Mouse (Mus musculus): ENCODE measurements around the gene Tpsg1.

Gene Tpsg1

GRCm38 (mm10) chr17:25368973-25369372 lies at the start of gene Tpsg1:
Tpsg1 (plus strand) TSS chr17:25369273.
- DNase-seq (ENCODE audit: low spot score), result no peak

GRCm38 (mm10) chr17:25320819-25321218 lies 48.3 kb upstream of the Tpsg1 start:
- no peak for DNase-seq (ENCODE audit: low spot score)

DNA sequence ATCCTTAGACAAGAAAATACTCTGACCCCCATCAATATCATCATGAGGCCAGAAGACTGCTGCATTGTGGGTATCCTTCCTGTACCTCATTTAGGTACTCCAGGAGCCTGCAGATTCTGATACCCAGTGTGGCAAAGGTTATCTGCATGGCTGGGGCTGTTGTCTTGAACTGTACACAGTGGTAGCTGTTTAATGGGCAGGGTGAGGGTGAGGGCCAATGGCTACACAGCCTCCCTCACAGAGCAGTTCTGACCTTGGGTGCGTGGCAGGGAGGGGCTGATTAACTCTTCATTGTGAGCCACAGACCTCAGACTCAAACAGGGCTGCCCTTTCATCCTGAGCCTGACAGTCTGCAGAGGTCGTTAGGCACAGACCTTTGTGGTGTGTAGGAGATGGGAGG lies 46.1 kb upstream of the Tpsg1 start:
- no peak for DNase-seq (ENCODE audit: low spot score)

DNA sequence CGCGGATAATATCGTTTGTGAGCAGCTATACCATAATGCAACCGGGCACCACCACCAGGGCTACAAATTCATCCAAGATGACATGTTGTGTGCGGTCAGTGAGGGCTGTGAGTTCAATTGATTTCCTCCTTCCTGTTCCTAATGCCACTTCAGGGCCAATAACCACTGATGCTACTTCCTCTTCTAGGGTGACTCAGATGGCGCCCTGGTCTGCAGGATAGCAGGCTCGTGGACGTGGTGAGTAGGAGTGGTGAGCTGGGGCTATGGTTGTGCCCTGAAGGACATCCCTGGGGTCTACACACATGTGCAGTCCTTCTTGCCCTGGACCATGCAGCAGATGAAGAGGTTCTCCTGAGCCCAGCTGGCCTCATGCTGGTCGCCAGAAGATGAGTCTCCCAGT lies 36.8 kb upstream of the Tpsg1 start:
- no peak for DNase-seq (ENCODE audit: low spot score)

GRCm38 (mm10) chr17:25333943-25334342 lies 35.1 kb upstream of the Tpsg1 start:
- DNase-seq (ENCODE audit: low spot score), result no peak

DNA sequence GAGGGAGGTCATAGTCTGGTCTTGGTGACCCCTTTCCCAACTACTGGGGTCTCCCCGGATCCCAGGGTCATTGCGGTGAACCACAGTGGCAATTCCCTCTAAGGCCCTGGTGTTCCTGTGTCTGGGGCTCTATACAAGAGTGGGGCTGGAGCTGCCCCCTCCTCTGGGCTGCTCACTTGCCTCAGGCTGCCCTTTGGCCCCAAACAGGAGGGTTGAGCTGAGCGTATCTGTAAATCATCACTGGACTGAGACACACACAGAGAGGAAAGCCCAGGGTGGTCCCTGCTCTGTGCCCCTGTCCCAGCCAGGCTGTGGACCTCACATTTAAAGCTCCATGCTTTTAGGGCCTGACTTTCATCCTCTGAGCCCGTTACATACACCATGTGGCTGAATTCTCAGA lies 30.9 kb upstream of the Tpsg1 start:
- DNase-seq (ENCODE audit: low spot score), result no peak

- DNase-seq (ENCODE audit: low spot score), result no peak
Measured at GRCm38 (mm10) chr17:25340003-25340402, 29.1 kb upstream of the Tpsg1 start.

GRCm38 (mm10) chr17:25341490-25341889 lies 27.6 kb upstream of the Tpsg1 start:
- DNase-seq (ENCODE audit: low spot score), result no peak

GRCm38 (mm10) chr17:25345462-25345861 lies 23.6 kb upstream of the Tpsg1 start, which contains the start of gene Tpsab1:
Tpsab1 (minus strand) TSS chr17:25345562.
- no peak for DNase-seq (ENCODE audit: low spot score)

DNA sequence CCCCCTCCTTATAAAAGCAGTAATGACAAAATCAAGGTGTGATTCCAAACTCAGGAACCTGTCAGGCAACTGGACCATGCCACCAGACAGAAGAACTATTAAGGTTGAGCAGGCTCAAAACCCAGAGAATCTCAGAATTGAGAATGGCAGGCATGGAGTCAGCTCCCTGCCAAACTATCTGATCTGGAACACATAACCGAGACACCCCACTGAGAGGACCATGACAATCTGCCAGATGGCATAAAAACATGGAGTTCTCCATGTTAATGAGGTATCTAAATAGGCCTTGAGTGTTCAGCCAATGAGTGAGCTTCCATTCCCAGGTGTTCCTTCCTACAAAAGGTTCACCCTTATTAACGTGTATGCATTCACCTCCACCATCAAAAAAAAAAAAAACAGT lies 7.8 kb upstream of the Tpsg1 start:
- DNase-seq (ENCODE audit: low spot score), result no peak

DNA sequence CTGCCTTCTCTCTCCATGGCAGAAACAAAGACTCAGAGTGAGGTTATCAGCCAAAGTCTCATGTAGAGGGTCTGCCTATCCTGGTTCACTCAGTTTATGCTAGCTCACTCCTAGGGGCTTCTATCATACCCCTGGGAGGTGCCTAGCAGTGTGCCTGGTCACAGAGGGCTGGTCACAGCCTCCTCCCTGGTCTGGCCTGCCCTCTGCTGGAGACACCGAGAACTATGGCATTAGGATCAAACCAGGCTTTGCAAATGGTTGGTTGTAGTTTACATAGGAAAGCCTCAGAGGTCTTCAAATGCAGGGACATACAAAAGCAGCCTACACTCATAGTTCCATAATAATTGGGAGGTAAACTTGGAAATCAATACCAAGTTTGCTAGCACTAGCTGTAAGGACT lies 5.3 kb upstream of the Tpsg1 start:
- no peak for DNase-seq (ENCODE audit: low spot score)

- no peak for DNase-seq (ENCODE audit: low spot score)
Measured at GRCm38 (mm10) chr17:25366005-25366404, 3.1 kb upstream of the Tpsg1 start, which contains the start of gene Tpsb2. Tpsb2 (plus strand) TSS chr17:25366305.

- no peak for DNase-seq (ENCODE audit: low spot score)
Measured at GRCm38 (mm10) chr17:25372491-25372890, 3.4 kb downstream of the Tpsg1 start.

GRCm38 (mm10) chr17:25374011-25374410 lies 4.9 kb downstream of the Tpsg1 start:
- DNase-seq (ENCODE audit: low spot score), result no peak

GRCm38 (mm10) chr17:25394526-25394925 lies 25.5 kb downstream of the Tpsg1 start:
- no peak for DNase-seq (ENCODE audit: low spot score)

- DNase-seq (ENCODE audit: low spot score), result peak; percentile 48
Measured at GRCm38 (mm10) chr17:25397804-25398519, 28.9 kb downstream of the Tpsg1 start.

DNA sequence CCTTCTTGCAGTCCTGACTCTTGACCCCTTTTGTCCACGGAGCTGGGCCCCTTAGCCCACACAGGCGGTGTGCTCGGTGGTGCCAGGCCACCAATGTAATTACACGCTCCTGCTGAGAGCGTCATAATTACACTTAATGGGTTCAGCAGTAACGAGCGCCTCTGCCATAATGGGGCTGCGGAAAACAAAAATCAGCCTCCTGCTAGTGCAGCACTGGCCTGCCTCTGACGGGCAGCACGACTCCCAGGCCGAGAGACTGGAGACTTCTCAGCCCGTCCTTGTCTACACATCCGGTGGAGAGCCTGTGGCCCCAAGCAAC lies 29.4 kb downstream of the Tpsg1 start:
- DNase-seq (ENCODE audit: low spot score), result no peak

- no peak for DNase-seq (ENCODE audit: low spot score)
Measured at GRCm38 (mm10) chr17:25400443-25400842, 31.4 kb downstream of the Tpsg1 start.

DNA sequence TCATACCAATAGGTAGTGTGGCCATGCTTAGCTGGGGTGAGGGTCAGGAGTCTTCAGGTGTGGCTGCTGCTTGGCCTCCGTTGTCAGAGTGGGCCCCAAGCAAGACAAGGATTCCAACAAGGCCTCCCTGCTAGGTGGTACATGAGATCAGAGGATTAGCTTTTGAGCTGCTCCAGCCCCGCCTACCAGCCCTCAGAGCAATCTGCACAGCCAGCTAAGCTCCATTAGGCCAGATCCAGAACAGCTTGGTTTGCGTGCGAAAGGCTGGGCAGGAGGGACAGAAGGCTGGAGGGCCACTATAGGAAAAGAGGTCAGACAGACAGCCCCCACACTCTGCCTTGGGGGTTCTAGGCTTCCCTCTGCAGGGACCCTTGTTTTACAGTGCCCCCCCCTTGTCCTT lies 32.4 kb downstream of the Tpsg1 start:
- no peak for DNase-seq (ENCODE audit: low spot score)

- no peak for DNase-seq (ENCODE audit: low spot score)
Measured at GRCm38 (mm10) chr17:25402224-25402623, 33.2 kb downstream of the Tpsg1 start.

DNA sequence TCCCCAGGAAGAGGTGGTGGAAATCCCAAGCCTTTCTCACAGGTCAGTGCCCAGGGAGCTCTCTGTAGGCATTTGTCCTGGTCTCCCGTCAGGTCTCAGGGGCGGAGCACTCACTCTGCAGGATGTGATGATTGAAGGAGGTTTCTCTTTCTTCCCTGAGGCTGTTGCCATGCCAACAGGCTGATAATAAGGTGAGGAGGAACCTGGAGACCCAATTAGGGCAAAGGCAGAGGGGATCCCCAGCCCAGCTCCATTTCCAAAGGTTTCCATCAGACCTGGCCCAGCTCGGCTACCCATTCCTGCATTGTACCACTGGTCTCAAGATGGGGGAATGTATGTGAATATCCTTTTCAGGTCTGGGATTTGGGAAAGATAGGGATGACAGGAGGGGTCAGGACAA lies 35.1 kb downstream of the Tpsg1 start:
- DNase-seq (ENCODE audit: low spot score), result no peak

DNA sequence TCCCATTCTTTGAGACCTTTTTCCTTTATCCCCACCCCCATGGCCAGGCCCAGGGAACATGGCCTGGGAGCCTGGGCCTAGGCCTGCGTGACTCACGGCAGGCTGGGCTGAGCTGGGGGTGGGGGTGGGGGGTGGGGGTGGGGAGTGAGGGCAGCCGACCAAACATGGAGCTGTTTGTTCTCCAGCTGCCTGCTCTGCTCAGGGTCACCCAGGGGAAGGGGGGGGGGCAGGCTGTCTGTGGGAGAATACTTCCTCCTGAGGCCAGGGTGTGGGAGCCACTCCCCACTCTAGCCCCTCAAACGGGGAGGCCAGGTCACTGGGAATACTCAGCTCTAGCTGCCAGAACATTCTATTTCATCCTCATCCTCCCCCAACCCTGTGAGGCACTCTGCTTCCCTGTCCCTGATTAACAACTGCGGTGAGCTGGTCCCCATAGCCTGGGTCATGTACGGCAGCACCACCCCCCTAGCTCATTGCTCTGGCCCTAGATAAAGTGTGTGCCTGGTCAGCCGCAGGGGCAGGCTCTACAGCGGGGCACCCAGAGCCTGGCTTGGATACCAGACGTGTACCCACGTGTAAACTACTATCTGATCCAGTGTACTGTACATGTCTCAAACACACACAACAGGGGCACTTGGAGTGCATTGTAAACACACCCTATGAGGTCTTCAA lies 36.3 kb downstream of the Tpsg1 start:
- DNase-seq (ENCODE audit: low spot score), result peak; percentile 53

DNA sequence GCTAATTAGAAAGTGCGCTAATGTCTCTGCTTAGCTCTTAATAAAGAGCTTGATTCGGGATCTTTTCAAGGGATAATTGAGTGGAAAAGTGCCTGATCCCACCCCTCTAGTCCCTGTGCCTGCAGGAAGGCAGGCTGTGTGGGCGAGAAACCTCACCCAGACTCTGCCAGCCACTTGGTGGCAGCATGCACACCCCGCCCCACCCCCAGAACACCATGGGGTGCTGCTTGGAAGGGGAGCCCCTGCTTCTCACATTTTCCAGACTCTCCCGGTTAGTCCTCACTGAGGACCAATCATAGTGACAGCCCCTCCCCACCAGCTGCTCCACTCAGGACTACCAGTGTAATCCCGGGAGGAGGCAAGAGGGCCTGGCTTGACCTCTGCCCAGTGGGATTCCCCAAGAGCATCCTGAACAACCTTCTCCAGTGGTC lies 37.0 kb downstream of the Tpsg1 start:
- DNase-seq (ENCODE audit: low spot score), result no peak

GRCm38 (mm10) chr17:25407352-25407751 lies 38.3 kb downstream of the Tpsg1 start:
- peak; percentile 38 for DNase-seq (ENCODE audit: low spot score)

All from ovary, adult 18-20 months (tissue).